Comparison of ENCODE assay signal across 8 mouse cellular contexts in genomic region chr2:103690425-103690824, GRCm38 (mm10).
DNase-seq lines count a peak whose midpoint lies in the region; ATAC-seq and TF ChIP-seq lines count a peak whose summit lies in the region.

No protein-coding gene starts in this region.

- no peak overlapping the region for H3K4me2 ChIP-seq in forebrain, postnatal 0 days (ENCODE audit: low read depth)
- H3K4me2 ChIP-seq in hindbrain, embryonic 13.5 days: no peak overlapping the region
- no peak overlapping the region for H3K4me2 ChIP-seq in midbrain, embryonic 11.5 days

- H3K9me3 ChIP-seq in forebrain, postnatal 0 days (ENCODE audit: low read length): no peaks in the 10 kb centered on the region
- H3K9me3 ChIP-seq in hindbrain, embryonic 13.5 days: no peaks in the 10 kb centered on the region
- no peaks in the 10 kb centered on the region for H3K9me3 ChIP-seq in midbrain, embryonic 11.5 days (ENCODE audit: control insufficient read depth, low read length)

- no peak overlapping the region for H3K27ac ChIP-seq in forebrain, postnatal 0 days (ENCODE audit: low read depth, low read length)
- peak overlapping the region; percentile 53 for H3K27ac ChIP-seq in hindbrain, embryonic 13.5 days
- 0 out of 2 replicates have a peak overlapping the region, but pooled peaks have one; percentile 2 for H3K27ac ChIP-seq in midbrain, embryonic 11.5 days (ENCODE audit: low read depth, low read length)

- WGBS in forebrain, postnatal 0 days: 10% methylated on average over 6 of the region's 6 CpGs
- 10% methylated on average over 6 of the region's 6 CpGs for WGBS in hindbrain, embryonic 13.5 days
- WGBS in midbrain, embryonic 11.5 days: 21% methylated on average over 6 of the region's 6 CpGs

- H3K27me3 ChIP-seq in forebrain, postnatal 0 days (ENCODE audit: insufficient read depth, low read length): no peaks in the 10 kb centered on the region
- H3K27me3 ChIP-seq in hindbrain, embryonic 13.5 days: no peaks in the 10 kb centered on the region
- H3K27me3 ChIP-seq in midbrain, embryonic 11.5 days (ENCODE audit: control insufficient read depth, insufficient read depth, low read length): no peaks in the 10 kb centered on the region

- H3K36me3 ChIP-seq in forebrain, postnatal 0 days (ENCODE audit: insufficient read depth): no peaks in the 10 kb centered on the region
- H3K36me3 ChIP-seq in hindbrain, embryonic 13.5 days: no peaks in the 10 kb centered on the region
- H3K36me3 ChIP-seq in midbrain, embryonic 11.5 days (ENCODE audit: control insufficient read depth, insufficient read depth, low read length): no peaks in the 10 kb centered on the region

- no peak overlapping the region for H3K4me3 ChIP-seq in forebrain, postnatal 0 days (ENCODE audit: low read depth, low read length)
- no peak overlapping the region for H3K4me3 ChIP-seq in hindbrain, embryonic 13.5 days
- H3K4me3 ChIP-seq in midbrain, embryonic 11.5 days (ENCODE audit: low read depth, low read length): no peak overlapping the region

- no peaks in the 10 kb centered on the region for H3K4me1 ChIP-seq in forebrain, postnatal 0 days (ENCODE audit: insufficient read depth)
- H3K4me1 ChIP-seq in hindbrain, embryonic 13.5 days (replicated peaks): peaks cover 23% of the 10 kb centered on the region
- H3K4me1 ChIP-seq in midbrain, embryonic 11.5 days (ENCODE audit: control insufficient read depth, insufficient read depth, low read length): peaks cover 12% of the 10 kb centered on the region

- ATAC-seq in forebrain, postnatal 0 days: peak; percentile 87
- peak; percentile 89 for ATAC-seq in hindbrain, embryonic 13.5 days (ENCODE audit: low FRiP score)
- ATAC-seq in midbrain, embryonic 11.5 days (ENCODE audit: low FRiP score): peak; percentile 64

- H3K9ac ChIP-seq in forebrain, postnatal 0 days: no peak overlapping the region
- 0 out of 2 replicates have a peak overlapping the region, but pooled peaks have one; percentile 26 for H3K9ac ChIP-seq in hindbrain, embryonic 13.5 days
- H3K9ac ChIP-seq in midbrain, embryonic 11.5 days (ENCODE audit: low read length): no peak overlapping the region

- TF ChIP-seq CTCF in brain, embryonic 14.5 days (IDR thresholded peaks at IDR 0.05; ENCODE audit: borderline replicate concordance, extremely low read depth, insufficient read depth, insufficient read length): no peak
- no peak for TF ChIP-seq CTCF in forebrain, postnatal 0 days (IDR thresholded peaks at IDR 0.05; ENCODE audit: low read depth)

- peak; percentile 62 for DNase-seq in 3134 (ENCODE audit: extremely low read depth, insufficient read length, low spot score)
- peak; percentile 91 for DNase-seq in brain, embryonic 14.5 days (ENCODE audit: low read depth)
- peak; percentile 75 for DNase-seq in forebrain, postnatal 0 days
- no peak for DNase-seq in midbrain, embryonic 11.5 days (ENCODE audit: low spot score, missing footprints)
- DNase-seq in thymus, adult 18-20 months: no peak
- DNase-seq in thymus, postnatal 25 days: no peak
- no peak for DNase-seq in spleen, adult 18-20 months

- no peak for TF ChIP-seq POLR2A in brain, embryonic 14.5 days (IDR thresholded peaks at IDR 0.05; ENCODE audit: borderline replicate concordance, extremely low read depth, insufficient read depth, insufficient read length, poor library complexity, severe bottlenecking)

Comparison
In these comparisons a context has a peak if more than half of its experiments do, and no peak if none do; other contexts are left out.
1. DNase-seq: peak in 3134 (single experiment), brain, embryonic 14.5 days (single experiment) and forebrain, postnatal 0 days (single experiment); none in midbrain, embryonic 11.5 days (single experiment), thymus, adult 18-20 months (0 of 2), thymus, postnatal 25 days (single experiment) and spleen, adult 18-20 months (0 of 2).
2. Peak in every context shown above with its lines, with median percentiles within 50 percentile points of each other: ATAC-seq.